Mouse (Mus musculus) liver, adult (tissue): ENCODE measurements around the gene Ptprn2.

Experiments used
- GATA4 ChIP-seq: IDR thresholded peaks from 2 replicates; pipeline ENCODE4 v1.6.1; 2014; ENCODE audit warnings: mild to moderate bottlenecking, low read length; ENCODE audit not compliant: insufficient replicate concordance

The Ptprn2 gene

DNA sequence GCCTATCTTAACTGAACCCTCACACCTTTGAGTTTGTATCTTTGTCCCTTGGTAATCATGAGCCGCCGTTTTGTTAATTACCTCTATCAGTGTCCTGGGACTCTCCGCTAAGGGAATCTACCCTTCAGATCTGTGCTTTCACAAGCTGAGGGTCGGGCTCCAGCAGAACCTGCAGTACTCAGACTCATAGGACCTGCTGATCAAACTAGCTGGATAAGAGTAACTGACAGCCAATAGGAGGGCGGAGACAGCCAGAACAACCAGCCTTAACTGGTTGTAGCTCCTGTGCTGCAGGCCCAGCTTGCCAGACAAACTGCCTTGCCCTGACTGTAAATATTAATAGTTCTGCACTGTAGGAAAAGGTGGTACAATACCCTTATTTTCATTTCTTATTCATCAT is 715.1 kb downstream of the Ptprn2 start:
- TF ChIP-seq GATA4, result no peak

DNA sequence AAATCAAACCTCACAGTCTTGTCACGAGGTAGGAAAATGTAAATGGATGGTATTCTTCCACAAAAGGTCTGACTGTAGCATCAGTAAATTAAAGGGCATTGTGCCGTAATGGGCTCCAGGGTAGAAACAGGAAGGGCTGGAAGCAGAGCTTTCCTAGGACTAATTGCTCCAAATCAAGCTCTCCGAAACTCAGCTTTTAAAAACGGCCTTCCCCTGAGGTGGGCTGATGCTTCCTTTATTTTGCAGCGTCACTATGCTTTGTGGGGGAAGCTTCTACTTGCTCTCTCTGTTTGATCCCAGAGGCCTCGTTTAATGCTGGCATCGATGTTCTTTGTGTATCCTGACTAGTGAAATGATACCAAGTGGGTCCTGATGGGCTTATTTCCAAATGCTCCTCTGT is 718.0 kb downstream of the Ptprn2 start:
- TF ChIP-seq GATA4, result no peak

DNA sequence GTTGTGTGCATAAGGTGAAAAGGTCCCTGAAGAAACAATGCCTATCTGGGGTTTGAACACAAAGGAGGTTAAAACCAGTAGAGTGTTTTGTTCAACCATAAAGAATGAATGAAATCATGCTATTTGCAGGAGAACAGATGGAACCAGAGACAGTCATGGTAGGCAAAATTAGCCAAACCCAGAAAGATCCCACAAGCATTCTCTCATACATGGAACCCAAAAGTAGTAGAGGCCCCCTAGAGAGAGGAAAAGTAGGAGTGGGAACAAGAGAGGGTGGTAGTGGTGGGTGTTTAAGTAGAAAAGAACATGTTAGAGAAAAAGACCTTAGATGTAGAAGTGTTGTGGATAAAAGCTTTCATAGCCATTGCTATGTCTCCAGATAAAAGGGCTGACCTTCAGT is 719.4 kb downstream of the Ptprn2 start:
- TF ChIP-seq GATA4, result no peak

DNA sequence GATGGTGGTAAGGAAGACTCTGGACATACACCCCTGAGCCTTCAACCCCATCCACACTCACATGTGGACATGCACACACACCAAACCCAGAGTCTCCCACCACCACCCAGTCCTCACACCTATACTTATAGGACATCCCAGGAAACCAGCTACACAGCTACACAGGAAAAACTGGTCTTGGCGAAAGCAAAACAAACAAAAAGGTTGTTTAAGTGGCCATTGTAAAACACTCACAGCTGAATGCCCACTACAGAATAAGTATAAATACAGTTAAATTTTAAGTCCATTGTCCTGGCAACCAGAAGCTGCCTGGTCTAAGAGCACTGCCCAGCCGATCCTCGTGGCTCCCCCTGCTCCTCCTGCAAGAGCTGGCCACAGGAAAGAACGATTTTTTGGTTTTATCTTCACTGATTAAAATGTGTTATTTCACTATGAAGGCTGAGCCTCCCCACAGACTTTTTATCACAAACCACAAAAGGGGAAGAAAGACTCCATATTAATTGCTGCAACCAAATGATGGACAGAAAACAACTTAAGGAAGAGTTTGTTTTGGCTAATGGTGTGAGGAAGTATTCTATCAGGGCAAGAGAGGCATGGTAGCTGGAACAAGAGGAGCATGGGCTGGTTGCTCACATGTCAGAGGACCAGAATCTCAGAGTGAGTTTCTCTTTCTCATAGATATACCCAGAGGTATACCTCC is 722.1 kb downstream of the Ptprn2 start:
- no peak for TF ChIP-seq GATA4

DNA sequence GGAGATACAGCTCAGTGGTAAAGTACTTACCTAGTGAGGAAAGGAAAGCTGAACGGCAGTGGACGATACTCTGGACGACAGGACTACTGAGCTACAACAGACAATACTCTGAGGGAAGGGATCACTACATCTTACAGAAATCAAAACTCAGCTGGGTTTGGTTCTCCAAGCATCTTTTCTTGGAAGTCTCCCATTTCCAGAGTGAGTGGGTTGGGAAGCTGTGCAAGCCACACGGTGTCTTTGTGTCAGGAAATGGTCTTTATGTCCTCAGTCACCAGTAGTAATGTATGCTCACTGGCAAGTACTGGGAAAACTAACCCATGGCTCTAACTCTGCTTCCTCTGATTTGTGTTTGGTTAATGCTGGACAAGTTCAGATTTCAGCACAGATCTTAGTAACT is 724.9 kb downstream of the Ptprn2 start:
- TF ChIP-seq GATA4, result no peak

DNA sequence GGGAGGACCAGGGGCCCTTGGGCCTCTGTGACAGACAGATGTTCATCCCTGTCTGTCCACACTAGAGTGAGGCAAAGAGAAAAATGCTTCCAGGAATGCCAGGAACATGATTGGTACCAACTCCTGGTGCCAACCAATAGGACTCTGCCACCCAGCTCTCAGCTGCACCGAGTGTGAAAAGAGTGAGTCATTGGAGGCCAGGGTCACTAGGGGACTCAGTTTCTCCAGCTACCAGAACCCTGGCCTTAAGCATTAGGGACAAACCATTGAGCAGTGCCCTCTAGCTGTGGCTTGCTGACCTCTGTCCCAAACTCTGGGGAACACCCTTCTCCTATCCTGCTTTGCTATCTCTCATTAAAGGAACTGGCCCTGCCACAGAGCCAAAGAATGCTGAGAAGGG is 728.0 kb downstream of the Ptprn2 start:
- TF ChIP-seq GATA4, result no peak

DNA sequence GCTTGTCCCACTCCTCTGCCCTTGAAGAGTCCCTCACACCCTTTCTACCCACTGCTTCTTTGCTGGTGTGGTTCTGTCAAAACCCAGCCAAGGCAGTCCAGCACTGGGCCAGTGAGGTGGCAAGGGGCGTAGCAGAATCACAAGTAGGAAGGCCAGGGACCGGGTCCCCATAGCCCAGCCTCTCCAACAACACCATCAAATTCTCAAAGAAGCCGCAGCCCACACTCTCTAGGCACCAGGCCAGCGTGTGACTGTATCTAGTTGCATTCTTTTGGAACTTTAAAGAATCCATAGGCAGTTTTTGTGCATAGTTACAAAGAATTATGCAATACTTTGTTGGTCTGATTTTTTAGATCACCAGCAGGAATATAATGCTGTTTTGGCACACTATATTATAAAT is 728.8 kb downstream of the Ptprn2 start:
- TF ChIP-seq GATA4, result no peak

DNA sequence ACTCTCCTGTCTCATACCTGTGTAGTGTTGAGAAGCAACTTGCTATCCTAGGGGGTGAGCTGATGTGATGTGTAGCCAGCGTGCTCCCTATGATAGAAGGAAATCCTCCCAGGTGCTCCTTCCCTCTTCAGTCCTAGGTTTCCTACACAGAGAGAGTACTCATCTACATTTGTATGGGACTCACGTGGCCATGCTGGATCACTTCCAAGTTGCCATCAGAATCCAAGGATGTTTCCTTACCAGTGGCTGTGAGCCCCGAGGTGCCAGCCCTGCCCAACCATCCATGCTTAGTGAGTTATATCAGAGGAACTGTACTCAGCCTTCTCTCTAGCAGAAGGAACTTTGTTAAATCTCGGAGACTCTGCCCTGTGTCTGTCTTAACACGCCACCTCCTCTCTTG is 729.4 kb downstream of the Ptprn2 start:
- no peak for TF ChIP-seq GATA4

DNA sequence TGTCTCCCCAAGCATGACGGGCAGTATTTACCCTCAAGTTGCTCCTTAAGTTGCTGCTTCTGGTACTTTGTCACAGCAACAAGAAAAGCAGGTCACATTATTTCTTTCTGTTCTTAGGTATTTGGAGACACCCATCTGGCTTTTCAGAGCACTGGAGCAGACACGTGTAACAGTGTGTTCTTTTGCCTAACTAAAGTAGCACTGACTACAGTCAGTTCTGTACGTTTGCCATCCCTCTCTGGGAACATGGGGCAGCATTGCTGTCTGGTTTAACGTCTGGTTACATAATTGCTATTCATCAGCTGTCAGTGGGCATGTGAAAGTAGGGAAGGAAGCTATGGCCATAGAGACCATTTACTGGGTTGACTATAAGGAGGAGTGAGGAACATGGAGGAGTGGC is 736.4 kb downstream of the Ptprn2 start:
- TF ChIP-seq GATA4, result no peak

DNA sequence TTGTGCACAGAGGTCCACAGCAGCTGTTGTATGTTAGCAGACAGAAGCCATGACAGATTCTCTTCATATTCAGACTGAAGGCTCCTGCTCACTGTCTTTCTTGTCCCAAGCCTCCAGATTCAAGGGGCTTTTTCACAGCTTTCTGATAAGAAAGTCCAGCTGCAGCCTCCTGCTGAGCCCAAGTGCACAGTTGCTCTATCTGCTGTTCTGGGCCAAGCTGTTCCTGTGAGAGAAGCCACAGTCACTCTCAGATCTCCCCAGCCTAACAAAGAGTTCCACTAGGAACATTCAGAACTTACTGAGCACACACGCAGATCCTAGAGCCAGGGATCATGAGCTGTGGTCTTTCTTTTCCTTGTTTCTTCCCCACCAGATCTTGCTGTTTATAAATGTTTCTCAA is 738.5 kb downstream of the Ptprn2 start:
- no peak for TF ChIP-seq GATA4

DNA sequence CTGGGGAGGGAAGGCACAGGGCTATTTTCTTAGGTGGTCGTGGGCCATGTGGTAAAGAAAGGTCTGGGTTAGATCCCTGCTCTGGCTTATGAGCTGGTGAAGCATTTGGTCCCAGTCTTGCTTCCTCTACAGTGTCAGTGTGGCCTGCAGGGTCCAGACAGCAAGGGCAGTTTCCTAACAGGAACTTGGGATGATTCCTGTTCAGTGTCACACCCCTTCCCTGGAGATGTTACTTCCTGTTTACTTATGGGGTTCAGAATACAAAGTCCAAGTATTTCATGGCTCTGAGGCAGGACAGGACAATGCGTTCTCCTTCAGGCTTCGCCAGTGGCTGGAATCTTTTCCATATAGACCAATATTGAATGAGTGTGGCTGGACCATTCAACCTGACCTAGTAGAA is 741.7 kb downstream of the Ptprn2 start:
- no peak for TF ChIP-seq GATA4

DNA sequence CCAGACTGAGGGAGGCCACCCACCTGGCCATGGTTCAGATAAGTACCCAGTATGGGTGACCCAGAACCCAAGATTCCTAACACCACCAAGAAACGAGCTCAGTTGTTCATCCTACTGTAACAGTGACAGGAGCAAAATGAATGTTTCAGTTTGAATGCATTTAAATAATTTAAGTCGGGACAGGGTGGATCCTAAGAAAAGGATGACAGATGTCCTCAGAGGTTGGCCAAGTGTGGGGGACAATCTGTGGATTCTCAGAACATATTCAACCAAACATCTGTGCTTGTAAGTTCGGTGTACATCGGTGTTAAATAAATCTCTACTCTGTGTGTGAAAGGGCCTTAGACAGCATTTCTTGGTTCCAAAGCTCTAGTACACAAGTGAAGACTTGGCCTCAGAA is 743.9 kb downstream of the Ptprn2 start:
- TF ChIP-seq GATA4, result no peak

DNA sequence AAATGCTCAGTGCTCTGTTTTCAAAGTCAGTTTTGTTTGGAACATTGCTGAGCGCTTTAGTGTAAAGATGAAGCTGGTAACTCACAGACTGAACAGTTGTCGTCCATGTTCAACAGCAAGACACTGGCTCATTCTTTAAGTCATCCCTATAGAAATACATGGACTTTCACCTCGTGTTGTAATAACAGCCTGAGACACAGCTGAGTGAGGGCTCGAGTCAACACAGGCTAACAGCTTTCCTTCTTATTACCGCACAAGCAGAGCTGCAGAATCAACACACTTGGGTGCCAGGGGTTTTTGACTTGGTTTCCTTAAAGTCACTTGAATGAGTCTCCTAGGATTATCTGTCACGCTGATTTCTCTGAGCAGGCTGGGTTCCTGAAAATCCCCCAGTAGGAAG is 744.8 kb downstream of the Ptprn2 start:
- TF ChIP-seq GATA4, result no peak

DNA sequence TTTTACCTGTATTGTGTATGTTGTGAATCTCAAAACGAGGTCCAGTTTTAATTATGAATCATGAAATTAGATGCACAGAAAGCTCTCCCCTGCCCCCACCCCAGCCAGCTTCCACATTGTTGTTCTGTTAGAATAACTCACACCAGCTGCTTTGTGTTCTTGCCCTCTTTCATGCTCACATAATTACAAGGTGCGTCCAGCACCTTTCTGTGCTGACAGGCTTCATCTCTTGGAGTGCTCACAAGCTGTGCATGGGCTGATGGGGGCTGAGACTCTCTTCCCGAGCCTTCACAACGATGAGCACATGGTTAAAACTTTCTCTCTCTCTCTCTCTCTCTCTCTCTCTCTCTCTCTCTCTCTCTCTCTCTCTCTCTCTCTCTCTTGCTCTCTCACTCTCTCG is 746.3 kb downstream of the Ptprn2 start:
- no peak for TF ChIP-seq GATA4

DNA sequence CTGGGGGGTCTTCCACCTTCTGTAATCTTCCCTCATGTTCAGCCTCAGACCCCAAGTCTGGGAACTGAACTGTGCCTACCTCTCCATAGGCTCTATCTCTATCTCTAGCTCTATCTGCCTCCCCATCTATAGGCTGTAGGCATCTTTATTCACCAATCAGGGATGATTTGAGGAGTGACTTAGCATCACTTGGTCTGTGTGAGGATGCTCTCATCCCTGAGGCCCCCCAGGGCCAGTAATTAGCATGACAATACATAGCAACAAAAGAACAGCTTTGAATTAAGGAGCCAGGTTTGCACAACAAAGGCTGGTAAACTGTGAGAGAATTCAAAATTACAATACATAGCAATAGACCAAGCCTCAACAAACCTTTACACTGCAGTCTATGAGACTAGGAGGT is 749.6 kb downstream of the Ptprn2 start:
- no peak for TF ChIP-seq GATA4

DNA sequence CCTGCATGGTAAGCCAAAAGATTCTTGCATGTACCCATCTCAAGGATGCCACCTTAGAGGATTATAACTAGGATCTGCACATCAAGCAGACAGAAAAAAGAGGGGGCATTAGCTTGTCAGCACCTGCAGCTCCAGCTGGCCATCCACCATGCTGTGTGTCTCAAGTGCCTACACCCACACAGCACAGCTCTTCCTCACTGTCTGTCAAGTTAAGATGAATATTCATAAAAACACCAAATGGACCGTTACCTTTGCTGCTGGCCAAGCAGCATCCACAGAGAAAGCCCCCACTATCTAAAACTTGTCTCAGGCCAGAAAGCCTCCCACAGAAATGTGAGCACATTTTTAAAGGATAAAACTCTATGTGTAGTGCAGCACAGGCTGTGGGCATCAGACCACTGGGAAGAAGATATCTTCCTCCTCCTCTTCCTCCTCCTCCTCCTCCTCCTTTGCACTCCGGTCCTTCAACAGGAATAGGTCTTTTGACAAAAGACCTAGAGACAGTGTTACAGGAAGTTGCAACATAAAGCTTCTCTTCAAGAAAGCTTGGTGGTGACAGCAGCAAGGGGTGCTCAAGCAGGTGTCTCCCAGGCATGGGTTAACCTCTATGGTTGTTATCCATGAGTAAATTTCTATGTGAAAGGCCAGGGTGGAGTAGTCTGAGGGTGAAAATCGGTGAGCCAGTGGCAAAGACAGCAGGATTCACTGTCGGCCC is 750.7 kb downstream of the Ptprn2 start:
- no peak for TF ChIP-seq GATA4

DNA sequence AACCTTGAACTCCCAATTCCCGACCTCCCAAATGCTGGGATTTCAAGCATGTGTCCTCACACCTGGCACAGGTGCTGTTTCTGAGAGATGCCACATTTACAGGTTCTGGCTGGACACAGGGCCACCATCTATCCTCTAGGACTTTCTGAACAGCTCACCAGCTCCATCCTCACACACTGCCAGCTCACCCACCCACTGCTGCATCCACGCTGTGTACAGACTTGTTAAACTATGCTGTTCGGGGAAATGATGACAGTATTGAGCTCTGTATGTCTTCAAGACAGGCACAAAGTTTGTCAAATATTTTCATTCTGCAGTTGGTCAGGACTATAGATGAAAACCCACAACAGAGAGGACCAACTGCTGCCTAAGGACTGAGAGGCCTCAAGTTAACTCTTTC is 751.5 kb downstream of the Ptprn2 start:
- TF ChIP-seq GATA4, result no peak
